Mouse (Mus musculus): ENCODE measurements around the gene Fus. TPM values are rescaled to one million over a fixed set of nuclear protein-coding genes. Genes with fewer than 3 reads are reported as not detected.

The Fus gene
- polyA plus RNA-seq, 1 experiment from 2014 or later, result 40.6 TPM

Other genes with a start within 250 kb of the Fus start
- gene Ctf2, start 235.3 kb upstream of the Fus start, polyA plus RNA-seq (2014; fragmentation: Nextera tagmentation; extraction: Ambion mirVana), result not detected in 2 replicates
- 0.93 and 1.5 TPM in 2 replicates for gene Fbxl19, start 222.9 kb upstream of the Fus start, polyA plus RNA-seq (2014; fragmentation: Nextera tagmentation; extraction: Ambion mirVana)
- 15.7 and 17.7 TPM in 2 replicates for gene Orai3, start 197.6 kb upstream of the Fus start, polyA plus RNA-seq (2014; fragmentation: Nextera tagmentation; extraction: Ambion mirVana)
- 15.0 and 16.5 TPM in 2 replicates for gene Setd1a, start 190.8 kb upstream of the Fus start, polyA plus RNA-seq (2014; fragmentation: Nextera tagmentation; extraction: Ambion mirVana)
- not detected in 2 replicates for gene Gm49388, start 181.8 kb upstream of the Fus start, polyA plus RNA-seq (2014; fragmentation: Nextera tagmentation; extraction: Ambion mirVana)
- 20.4 and 22.2 TPM in 2 replicates for gene Hsd3b7, start 166.9 kb upstream of the Fus start, polyA plus RNA-seq (2014; fragmentation: Nextera tagmentation; extraction: Ambion mirVana)
- gene Stx4a, start 143.2 kb upstream of the Fus start, polyA plus RNA-seq (2014; fragmentation: Nextera tagmentation; extraction: Ambion mirVana), result 25.8 and 28.8 TPM in 2 replicates
- 1.0 and 1.2 TPM in 2 replicates for gene Stx1b, start 142.9 kb upstream of the Fus start, polyA plus RNA-seq (2014; fragmentation: Nextera tagmentation; extraction: Ambion mirVana)
- 8.8 and 8.9 TPM in 2 replicates for gene Zfp646, start 91.2 kb upstream of the Fus start, polyA plus RNA-seq (2014; fragmentation: Nextera tagmentation; extraction: Ambion mirVana)
- 6.8 and 7.4 TPM in 2 replicates for gene Zfp668, start 90.6 kb upstream of the Fus start, polyA plus RNA-seq (2014; fragmentation: Nextera tagmentation; extraction: Ambion mirVana)
- 0.66 and 1.3 TPM in 2 replicates for gene Prss53, start 76.5 kb upstream of the Fus start, polyA plus RNA-seq (2014; fragmentation: Nextera tagmentation; extraction: Ambion mirVana)
- gene Gm21974, start 72.0 kb upstream of the Fus start, polyA plus RNA-seq (2014; fragmentation: Nextera tagmentation; extraction: Ambion mirVana), result not detected in 2 replicates
- gene Vkorc1, start 71.8 kb upstream of the Fus start, polyA plus RNA-seq (2014; fragmentation: Nextera tagmentation; extraction: Ambion mirVana), result 121 and 142 TPM in 2 replicates
- 167 and 178 TPM in 2 replicates for gene Bckdk, start 63.4 kb upstream of the Fus start, polyA plus RNA-seq (2014; fragmentation: Nextera tagmentation; extraction: Ambion mirVana)
- gene Kat8, start 54.9 kb upstream of the Fus start, polyA plus RNA-seq (2014; fragmentation: Nextera tagmentation; extraction: Ambion mirVana), result 28.3 and 28.7 TPM in 2 replicates
- 0.23 and 0.62 TPM in 2 replicates for gene Prss8, start 37.4 kb upstream of the Fus start, polyA plus RNA-seq (2014; fragmentation: Nextera tagmentation; extraction: Ambion mirVana)
- 9.2 and 10.1 TPM in 2 replicates for gene Prss36, start 20.7 kb upstream of the Fus start, polyA plus RNA-seq (2014; fragmentation: Nextera tagmentation; extraction: Ambion mirVana)
- gene Pycard, start 26.4 kb downstream of the Fus start, polyA plus RNA-seq (2014; fragmentation: Nextera tagmentation; extraction: Ambion mirVana), result 58.6 and 59.9 TPM in 2 replicates
- gene Trim72, start 36.5 kb downstream of the Fus start, polyA plus RNA-seq (2014; fragmentation: Nextera tagmentation; extraction: Ambion mirVana), result 0.38 and 0.54 TPM in 2 replicates
- gene Itgam, start 95.2 kb downstream of the Fus start, polyA plus RNA-seq (2014; fragmentation: Nextera tagmentation; extraction: Ambion mirVana), result 0.63 and 0.82 TPM in 2 replicates
- gene Gm49368, start 95.2 kb downstream of the Fus start, polyA plus RNA-seq (2014; fragmentation: Nextera tagmentation; extraction: Ambion mirVana), result not detected in 2 replicates
- 0.14 and 0.35 TPM in 2 replicates for gene Itgax, start 162.1 kb downstream of the Fus start, polyA plus RNA-seq (2014; fragmentation: Nextera tagmentation; extraction: Ambion mirVana)
- 0.44 and 0.45 TPM in 2 replicates for gene Itgad, start 186.9 kb downstream of the Fus start, polyA plus RNA-seq (2014; fragmentation: Nextera tagmentation; extraction: Ambion mirVana)
- 917 and 1,008 TPM in 2 replicates for gene Cox6a2, start 238.9 kb downstream of the Fus start, polyA plus RNA-seq (2014; fragmentation: Nextera tagmentation; extraction: Ambion mirVana)